Mouse (Mus musculus): ENCODE results near the gene Tmem40. TPM values are rescaled to one million over a fixed set of nuclear protein-coding genes. Genes with fewer than 3 reads are reported as not detected.
A peak's percentile ranks its signal among the peaks of the same experiment; 100 is the strongest.

Tmem40 gene
- total and polyA plus RNA-seq, 3 experiments, result 13.8 to 16.4 TPM; not detected in 1

DNA sequence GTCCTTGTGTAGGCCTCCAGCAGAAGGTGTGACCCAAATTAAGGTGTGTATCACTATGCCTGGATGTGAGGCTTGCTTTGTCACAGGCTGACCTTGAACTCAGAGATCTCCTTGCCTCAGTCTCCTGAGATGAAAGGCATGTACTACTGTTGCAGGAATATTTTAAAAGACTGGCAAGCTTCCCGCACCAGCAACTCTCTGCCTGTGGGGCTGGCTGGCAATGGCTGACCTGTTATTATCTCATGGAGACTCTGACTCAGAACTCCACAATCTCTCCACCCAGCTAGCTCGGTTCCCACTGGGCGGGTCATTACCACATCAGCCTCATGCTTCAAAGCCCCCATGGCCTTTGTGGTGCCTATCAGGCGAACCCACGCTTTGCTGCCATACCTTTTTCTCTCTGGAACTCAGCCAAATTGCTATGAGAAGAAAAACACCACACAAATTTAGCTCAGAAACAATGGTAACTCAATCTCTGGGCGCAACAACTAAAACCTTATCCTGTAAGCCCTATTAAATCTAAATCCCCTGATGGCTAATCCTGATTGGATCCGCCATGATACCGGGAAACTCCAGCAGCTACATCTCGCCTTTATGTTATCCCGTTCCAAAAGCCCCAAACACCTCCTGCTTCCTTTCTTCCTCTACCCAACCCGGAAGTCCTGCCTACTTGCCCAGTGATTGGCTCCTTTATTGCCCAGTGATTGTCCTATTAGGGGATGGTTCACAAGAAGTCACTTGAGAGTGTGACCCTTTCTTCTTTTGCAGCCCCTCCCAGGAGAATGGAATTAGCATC, 77.2 kb downstream of the Tmem40 start:
- Histone ChIP-seq H3K79me2 (ENCODE audit: control insufficient read depth, insufficient read depth, low read length, poor library complexity) (no peaks in the 10 kb centered on the region), H3K9ac (ENCODE audit: control insufficient read depth, low read depth, low read length, poor library complexity, severe bottlenecking) (peak overlapping the region; percentile 55), H3K4me1 (ENCODE audit: control insufficient read depth in 1 of 2, insufficient read depth in 2 of 2, low read length in 2 of 2) (peaks cover 8 to 24% of the 10 kb centered on the region in 2 experiments), H3K4me3 (ENCODE audit: control insufficient read depth in 1 of 2, insufficient read depth in 1 of 2, low read depth in 2 of 2, low read length in 2 of 2) (peak overlapping the region; percentile 47 to 72), H3K27me3 (ENCODE audit: control insufficient read depth in 1 of 2, insufficient read depth in 2 of 2, low read length in 2 of 2) (no peaks in the 10 kb centered on the region), H3K9me3 (replicated peaks; ENCODE audit: insufficient read depth, low read length) (no peaks in the 10 kb centered on the region), H3K27ac (ENCODE audit: control insufficient read depth, low read depth, low read length) (peak overlapping the region; percentile 87), H3K36me3 (ENCODE audit: control insufficient read depth in 1 of 2, insufficient read depth in 2 of 2, low read length in 2 of 2) (peaks cover 0 to 12% of the 10 kb centered on the region in 2 experiments; a peak in 2 of 4 replicates)
- DNase-seq (ENCODE audit: low read depth, low spot score), result peak; percentile 92
- TF ChIP-seq KAT2A (conservative IDR thresholded peaks at IDR 0.05; ENCODE audit: low read depth, low read length) (no peak), ETS1 (IDR thresholded peaks at IDR 0.05; ENCODE audit: low read depth, low read length) (peak; percentile 25; the same call in 1 of the 2 replicates), HCFC1 (IDR thresholded peaks at IDR 0.05; ENCODE audit: low read depth, low read length) (peak; percentile 80), POLR2A (IDR thresholded peaks at IDR 0.05; ENCODE audit: control insufficient read depth in 1 of 2, insufficient read depth in 1 of 2, low read depth in 1 of 2, low read length in 2 of 2, poor library complexity in 1 of 2) (peak in 1 of 2 experiments; percentile 75; a peak in 2 of 4 replicates), TBP (IDR thresholded peaks at IDR 0.05; ENCODE audit: low read depth, low read length) (peak; percentile 80), MAFK (IDR thresholded peaks at IDR 0.05; ENCODE audit: borderline replicate concordance, low read depth, low read length) (no peak), ZKSCAN1 (IDR thresholded peaks at IDR 0.05; ENCODE audit: low read depth, low read length) (no peak), BHLHE40 (IDR thresholded peaks at IDR 0.05; ENCODE audit: borderline replicate concordance, low read depth, low read length) (no peak), CHD2 (IDR thresholded peaks at IDR 0.05; ENCODE audit: low read length) (no peak), GATA1 (IDR thresholded peaks at IDR 0.05; ENCODE audit: low read depth, low read length) (peak; percentile 44), SMC3 (IDR thresholded peaks at IDR 0.05; ENCODE audit: low read depth, low read length) (no peak), MYC (IDR thresholded peaks at IDR 0.05; ENCODE audit: low read depth, low read length) (peak; percentile 83), ZC3H11A (IDR thresholded peaks at IDR 0.05; ENCODE audit: low read depth, low read length) (no peak), ELF1 (IDR thresholded peaks at IDR 0.05; ENCODE audit: low read depth, low read length) (peak; percentile 94), RCOR1 (IDR thresholded peaks at IDR 0.05; ENCODE audit: low read depth, low read length) (peak; percentile 57; the same call in 1 of the 2 replicates), TAL1 (IDR thresholded peaks at IDR 0.05; ENCODE audit: low read length) (peak; percentile 70), MAZ (IDR thresholded peaks at IDR 0.05; ENCODE audit: low read depth, low read length) (0 out of 2 replicates have a peak, but pooled peaks have one; percentile 56), NELFE (IDR thresholded peaks at IDR 0.05; ENCODE audit: low read depth, low read length) (peak; percentile 61; the same call in 1 of the 2 replicates), MEF2A (IDR thresholded peaks at IDR 0.05; ENCODE audit: extremely low read depth, insufficient replicate concordance, low read depth, low read length, poor library complexity, severe bottlenecking) (no peak), EP300 (IDR thresholded peaks at IDR 0.05; ENCODE audit: low read depth in 1 of 2, low read length in 2 of 2) (peak; percentile 55 to 76; a peak in 3 of 4 replicates), POLR2AphosphoS5 (IDR thresholded peaks at IDR 0.05; ENCODE audit: borderline replicate concordance, low read depth, low read length) (no peak), SIN3A (IDR thresholded peaks at IDR 0.05; ENCODE audit: low read length) (peak; percentile 27; the same call in 1 of the 2 replicates), MAX (IDR thresholded peaks at IDR 0.05; ENCODE audit: low read length) (peak; percentile 64)
